Mouse (Mus musculus) G1E (cell line): Measurements from ENCODE around the gene Pcca.

ENCODE experiments used
- CTCF ChIP-seq: IDR thresholded peaks from 2 replicates; pipeline ENCODE4 v1.5.1; 2012; ENCODE audit warnings: low read depth, low read length, inconsistent platforms, mixed read lengths
- GATA1 ChIP-seq: IDR thresholded peaks from 2 replicates; pipeline ENCODE4 v1.6.1; 2012; ENCODE audit warnings: borderline replicate concordance, low read length, inconsistent platforms, mixed read lengths

DNA sequence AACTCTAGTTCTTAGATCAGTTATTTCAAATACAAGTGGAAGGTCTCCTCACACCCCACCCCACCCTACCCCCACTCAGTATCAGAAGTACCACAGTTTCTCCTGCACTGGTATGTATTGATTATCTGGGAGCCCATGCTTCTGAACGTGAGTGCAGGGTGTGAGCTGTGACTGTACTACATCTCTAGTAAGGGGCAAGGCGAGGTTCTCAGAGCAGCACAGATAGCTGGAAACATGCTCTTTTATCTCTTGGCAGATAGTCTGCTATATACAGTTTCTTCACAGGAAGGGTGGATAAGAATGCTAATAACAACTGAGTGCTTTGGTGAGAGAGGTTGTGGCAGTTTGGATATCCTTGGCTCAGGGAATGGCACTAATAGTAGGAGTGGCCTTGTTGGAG lies 117.6 kb downstream of the Pcca start:
- TF ChIP-seq GATA1 (no peak), CTCF (no peak)
